Mouse (Mus musculus): ENCODE data around the gene Ccnt1. TPM values are rescaled to one million over a fixed set of nuclear protein-coding genes. Genes with fewer than 3 reads are reported as not detected.

Ccnt1 gene
- polyA plus RNA-seq, 1 experiment: 3.5 TPM

DNA sequence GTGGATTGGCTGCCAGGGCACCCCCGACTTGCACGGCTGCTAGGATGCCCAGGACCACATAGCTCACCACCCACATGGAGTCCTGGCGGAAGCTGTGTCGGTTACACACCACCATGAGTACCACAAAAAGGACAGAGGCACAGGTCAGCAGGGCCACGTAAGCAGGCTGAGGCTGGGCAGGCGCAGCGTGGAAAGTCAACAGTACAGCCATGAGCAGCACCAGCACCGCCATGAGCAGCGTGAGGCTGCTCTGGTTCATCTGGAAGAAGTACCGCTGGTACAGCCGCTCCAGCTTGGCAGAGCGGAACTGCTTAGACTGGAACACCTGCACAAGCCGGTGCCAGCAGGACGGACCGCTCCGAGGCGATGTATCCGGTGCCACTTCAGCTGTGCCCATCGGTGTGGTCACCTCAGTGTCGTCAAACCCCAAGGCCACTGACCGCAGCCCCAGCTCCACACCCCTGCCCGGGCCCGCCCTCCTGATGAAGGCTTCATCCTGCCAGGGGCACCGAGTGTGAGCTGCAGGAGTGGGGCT is 33.4 kb upstream of the Ccnt1 start:
- no peak for TF ChIP-seq GATA1 (IDR thresholded peaks at IDR 0.05; ENCODE audit: low read length)

DNA sequence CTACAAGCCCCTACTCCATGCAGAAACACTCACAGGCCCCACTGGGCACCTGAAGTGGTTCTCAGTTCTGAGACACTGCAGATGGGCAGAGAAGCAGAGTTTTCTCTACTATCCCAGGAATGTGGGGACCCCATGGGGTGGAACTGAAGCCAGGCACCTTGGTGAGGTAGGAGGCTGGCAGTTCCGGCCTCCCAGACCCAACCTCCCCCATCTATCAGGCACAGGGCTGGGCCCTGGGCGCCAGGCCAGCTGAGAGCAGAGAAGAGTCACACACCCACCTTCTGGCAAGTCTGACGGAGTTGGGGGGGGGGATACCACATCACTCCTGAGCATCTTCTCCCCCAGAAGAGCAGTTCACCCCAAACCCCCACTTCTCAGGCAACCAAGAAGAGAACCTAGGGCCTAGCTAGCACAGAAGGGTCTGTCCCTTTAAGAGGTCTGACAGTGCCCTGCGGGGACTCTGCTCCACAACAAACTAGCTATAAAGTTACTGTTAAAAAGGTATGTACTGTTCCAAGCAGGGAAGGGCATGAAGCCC is 32.3 kb upstream of the Ccnt1 start:
- TF ChIP-seq GATA1 (IDR thresholded peaks at IDR 0.05; ENCODE audit: low read length): no peak

DNA sequence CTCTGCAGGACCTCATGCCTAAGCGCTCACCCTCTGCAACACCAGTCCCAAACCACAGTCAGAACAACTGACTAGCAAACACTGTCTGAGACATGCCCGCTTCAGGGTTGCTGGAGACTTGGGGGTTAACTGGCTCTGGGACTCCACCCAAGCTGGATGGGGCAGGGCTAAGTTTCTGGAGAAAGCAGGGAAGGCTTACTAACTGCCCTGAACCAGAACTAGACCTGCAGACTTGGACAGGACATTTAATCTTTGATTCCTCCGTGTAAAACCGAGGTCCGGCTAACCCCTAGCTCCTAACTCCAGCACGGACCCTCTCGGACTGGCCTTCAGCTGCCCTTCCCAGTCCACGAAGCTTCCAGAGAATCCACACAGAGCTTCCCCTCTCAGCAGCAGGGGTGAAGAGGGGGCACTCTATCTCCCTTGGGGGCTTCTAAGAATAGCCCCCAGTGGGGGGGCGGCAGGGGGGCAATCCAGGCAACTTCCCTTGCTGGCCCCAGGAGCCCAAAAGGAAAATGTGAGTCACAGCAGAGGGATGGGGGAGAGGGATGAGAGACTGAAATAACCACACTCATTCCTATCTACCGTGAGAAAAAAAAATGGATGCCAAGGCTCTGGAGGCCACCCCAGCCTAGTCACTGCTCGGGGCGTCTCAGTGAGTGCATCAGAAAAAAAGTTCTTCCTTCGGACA is 31.6 kb upstream of the Ccnt1 start:
- no peak for TF ChIP-seq GATA1 (IDR thresholded peaks at IDR 0.05; ENCODE audit: low read length)

DNA sequence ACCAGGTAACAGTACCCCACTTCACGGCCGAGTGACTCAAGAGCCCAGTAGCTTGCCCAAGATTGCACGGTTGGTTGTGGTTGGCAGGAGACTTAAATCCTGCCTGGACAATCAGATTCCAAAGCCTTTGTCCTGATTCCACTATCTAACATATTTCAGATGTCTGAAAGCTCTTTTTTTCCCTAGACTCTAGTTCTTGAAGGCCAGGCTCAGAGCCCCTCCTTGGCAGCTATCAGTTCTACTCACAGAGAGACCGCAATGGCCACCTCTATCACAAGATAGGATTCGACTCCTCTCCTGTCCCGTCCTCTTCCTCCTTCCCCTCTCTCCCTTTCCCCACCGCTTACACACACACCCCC is 31.1 kb upstream of the Ccnt1 start:
- TF ChIP-seq GATA1 (IDR thresholded peaks at IDR 0.05; ENCODE audit: low read length): no peak

DNA sequence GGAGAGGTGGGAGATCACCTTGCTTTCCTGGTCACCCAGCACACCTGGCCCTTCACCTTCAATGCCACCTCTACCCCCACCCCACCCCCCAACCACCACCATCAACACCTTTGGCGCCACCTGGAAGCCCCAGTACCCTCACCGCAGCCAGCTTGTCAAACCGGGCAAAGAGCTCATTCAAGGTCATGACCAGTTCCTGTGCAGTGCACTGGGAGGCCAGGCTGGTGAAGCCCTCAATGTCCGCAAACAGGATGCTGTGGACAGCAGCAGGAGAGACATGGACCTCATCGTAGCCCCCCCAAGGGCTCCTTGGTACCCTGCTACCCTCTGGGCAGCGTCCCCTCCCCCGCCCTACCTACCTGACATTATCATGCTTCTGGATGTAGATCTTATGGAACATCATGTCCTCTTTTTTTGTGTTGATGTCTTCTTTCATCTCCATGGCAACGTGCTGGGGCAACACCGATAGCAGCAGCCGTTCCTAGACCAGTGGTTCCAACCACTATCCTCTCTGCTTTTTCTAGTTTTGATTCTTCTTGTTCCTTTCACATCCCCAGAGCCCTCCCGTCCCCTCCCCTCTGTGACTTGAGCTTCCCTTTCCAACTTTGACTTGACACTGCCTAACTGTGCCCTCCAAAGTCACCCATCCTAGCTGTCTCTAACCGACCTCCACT is 29.4 kb upstream of the Ccnt1 start:
- no peak for TF ChIP-seq GATA1 (IDR thresholded peaks at IDR 0.05; ENCODE audit: low read length)

DNA sequence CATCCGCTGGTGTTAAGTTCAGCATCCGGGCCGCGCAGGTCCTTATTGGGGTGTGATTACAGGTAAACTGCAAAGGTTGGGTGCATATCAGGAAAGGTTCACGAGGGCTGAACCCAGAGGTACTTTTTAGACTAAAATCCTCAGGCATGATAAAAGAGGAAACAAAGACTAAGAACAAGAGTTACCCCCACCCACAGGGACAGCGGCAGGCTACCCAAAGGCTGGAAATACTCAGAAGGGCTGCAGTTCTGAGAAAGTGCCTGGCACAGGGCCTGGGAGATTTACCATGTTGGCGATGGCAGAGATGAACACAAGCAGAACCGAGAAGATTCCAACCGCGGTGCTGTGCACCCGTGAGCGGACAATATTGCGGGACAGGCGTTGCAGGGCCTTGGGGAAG is 25.9 kb upstream of the Ccnt1 start:
- no peak for TF ChIP-seq GATA1 (IDR thresholded peaks at IDR 0.05; ENCODE audit: low read length)

DNA sequence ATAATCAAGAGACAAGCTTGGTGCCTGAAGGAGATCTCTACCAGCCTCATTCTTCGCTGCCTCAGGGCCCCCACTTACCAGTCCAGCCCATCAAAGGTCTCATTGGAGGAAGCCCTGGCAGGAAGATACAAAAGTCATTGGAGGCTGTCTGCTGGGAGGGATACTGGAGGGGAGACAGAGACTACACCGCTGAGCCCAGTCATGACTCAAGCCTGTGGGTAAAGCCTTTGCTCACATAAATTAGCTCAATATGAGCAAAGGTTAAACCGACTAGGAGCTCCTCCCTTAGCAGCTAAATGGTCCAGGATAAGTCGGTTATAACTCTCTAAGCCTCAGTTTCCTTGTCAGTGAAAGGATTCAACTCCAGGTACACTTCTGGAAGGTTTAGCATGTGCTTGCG is 24.3 kb upstream of the Ccnt1 start:
- no peak for TF ChIP-seq GATA1 (IDR thresholded peaks at IDR 0.05; ENCODE audit: low read length)

DNA sequence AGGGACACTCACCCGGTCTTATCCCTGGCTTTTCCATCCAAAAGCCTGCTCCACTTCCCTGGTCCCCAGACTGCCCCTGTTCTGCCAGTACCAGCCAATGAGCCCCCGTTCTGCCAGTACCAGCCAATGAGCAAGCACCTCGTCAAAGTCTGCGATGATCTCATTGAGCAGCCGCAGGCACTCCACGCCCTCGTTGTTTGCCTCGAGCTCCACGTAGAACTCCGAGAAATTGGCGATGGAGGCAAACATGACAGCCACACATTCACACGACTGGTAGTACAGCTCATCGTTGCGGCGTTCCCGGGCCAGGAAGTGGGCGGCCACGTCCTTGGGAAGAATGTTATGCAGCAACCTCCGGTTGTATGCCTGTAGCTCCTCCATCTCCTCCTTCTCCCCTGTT is 23.5 kb upstream of the Ccnt1 start:
- no peak for TF ChIP-seq GATA1 (IDR thresholded peaks at IDR 0.05; ENCODE audit: low read length)

DNA sequence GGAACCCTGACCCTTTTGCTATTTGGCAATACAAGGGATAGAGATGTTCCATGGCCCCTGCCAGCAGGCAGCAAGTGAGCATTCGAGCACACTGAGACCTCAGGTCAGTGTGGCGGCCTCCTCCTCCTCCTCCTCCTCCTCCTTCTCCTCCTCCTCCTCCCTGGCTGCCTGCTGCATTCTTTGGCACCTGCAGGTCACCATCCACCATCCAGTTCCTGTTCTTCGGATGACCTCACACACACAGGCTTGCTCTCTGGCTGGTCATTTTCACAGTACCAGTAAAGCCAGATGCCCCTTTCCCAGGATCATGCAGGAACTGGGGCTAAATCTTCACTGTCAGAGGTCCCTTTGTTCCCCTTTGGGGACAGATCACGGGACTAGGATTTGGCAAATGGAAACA is 20.7 kb upstream of the Ccnt1 start:
- TF ChIP-seq GATA1 (IDR thresholded peaks at IDR 0.05; ENCODE audit: low read length): no peak

DNA sequence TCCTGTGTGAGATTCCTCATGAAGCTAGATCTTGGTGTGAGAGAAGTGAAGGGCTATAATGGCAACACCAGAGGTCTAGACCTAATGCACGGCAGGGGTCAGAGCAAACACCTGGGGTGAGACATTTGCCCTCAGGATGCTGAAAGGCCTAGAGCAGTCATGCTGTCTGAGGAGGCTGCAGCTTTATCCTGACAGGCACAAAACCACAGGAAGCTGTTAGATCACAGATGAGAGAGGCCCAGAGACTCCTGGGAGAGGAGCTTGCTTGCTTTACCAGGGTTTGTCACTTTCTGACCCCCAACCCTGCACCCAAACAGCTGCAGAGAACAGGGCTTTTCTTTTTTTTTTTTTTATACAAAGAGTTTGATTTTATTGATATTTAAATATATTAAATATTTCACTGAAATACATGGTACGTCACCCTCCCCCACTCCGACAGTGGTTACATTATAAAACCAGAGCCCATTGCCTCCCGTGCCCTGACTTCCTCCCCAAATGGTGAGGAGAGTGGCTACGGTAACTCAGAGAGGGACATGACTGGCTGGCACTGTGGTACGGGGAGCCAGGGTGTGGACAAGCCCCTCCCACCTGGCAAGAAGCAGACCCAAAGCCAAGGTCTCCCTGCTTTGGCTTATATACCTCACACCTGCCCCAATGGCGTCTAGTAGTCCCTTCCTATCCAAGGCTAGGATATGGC is 19.1 kb upstream of the Ccnt1 start:
- TF ChIP-seq GATA1 (IDR thresholded peaks at IDR 0.05; ENCODE audit: low read length): no peak

DNA sequence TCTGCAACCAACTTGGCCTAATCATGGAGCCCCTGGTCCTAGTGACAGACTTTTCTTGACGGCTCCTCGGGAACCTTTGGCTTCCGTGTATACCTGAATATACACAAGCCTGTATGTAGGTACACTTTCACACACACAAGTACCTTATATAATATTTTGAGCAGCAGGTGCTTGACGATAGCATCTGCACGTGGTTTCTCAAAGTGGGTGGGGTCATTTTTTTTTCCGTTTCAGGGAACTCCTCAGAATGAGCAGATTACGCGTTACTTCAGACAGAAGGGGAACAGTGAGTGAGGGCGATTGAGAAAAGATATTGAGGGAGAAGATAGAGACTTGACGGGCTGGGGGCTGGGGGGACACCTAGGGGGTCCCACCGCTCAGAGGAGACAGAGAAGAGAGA is 17.0 kb upstream of the Ccnt1 start:
- TF ChIP-seq GATA1 (IDR thresholded peaks at IDR 0.05; ENCODE audit: low read length): no peak

DNA sequence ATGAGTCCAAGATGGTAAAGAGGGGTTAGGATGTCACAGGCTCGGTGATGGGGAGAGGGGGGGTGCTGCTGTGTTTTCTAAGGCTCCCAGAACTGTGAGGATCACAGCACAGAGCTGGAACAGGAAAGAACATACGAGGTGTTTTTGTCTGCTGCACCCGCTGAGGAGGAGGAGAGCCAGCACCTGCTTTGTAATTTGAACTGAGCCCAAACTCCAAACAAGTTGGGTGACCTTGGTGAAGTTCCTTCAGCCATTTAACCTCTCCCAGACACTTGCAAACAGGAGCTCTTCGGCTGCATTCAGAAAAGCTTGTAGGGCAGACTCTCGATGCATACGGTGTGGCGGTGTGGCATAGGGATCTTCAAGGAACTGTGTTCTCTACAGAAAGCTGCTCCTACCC is 14.7 kb upstream of the Ccnt1 start:
- no peak for TF ChIP-seq GATA1 (IDR thresholded peaks at IDR 0.05; ENCODE audit: low read length)

DNA sequence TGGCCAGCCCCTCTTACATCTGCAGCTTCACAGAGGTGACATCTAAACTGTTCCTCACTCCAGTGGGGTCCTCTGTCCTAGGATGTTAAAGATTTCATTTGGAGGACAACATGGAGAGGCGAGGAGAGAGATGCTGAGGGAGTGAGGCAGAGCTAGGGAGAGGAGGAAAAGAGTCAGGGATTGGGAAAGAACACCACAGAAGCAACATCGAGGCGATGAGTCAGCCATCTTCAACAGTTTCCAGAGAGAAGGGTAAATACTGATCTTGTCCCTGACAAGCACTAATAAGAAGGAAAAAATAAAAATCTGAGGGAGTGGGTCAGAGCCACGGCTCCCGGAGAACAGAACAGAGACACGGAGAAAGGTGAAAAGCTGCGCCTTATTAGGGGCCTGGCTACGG is 12.3 kb upstream of the Ccnt1 start:
- TF ChIP-seq GATA1 (IDR thresholded peaks at IDR 0.05; ENCODE audit: low read length): no peak

DNA sequence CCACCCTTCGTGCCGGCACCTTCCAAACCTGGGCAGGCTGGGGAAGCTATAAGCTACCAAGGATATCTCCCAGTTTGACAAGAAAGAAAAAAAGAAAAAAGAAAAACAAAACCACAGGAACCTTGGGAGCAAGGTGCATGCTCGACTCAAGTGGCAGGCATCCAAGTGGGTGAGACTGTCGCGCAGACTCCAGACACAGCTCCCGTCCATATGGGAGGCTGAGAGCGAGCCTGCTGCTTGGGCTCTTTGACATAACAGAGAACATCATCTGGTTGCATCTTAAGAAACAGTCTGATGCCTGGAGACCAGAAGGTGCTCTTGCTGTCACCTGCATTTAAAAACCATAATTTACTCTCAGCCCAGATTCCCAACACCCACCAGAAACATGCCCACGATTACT is 11.7 kb upstream of the Ccnt1 start:
- TF ChIP-seq GATA1 (IDR thresholded peaks at IDR 0.05; ENCODE audit: low read length): no peak

DNA sequence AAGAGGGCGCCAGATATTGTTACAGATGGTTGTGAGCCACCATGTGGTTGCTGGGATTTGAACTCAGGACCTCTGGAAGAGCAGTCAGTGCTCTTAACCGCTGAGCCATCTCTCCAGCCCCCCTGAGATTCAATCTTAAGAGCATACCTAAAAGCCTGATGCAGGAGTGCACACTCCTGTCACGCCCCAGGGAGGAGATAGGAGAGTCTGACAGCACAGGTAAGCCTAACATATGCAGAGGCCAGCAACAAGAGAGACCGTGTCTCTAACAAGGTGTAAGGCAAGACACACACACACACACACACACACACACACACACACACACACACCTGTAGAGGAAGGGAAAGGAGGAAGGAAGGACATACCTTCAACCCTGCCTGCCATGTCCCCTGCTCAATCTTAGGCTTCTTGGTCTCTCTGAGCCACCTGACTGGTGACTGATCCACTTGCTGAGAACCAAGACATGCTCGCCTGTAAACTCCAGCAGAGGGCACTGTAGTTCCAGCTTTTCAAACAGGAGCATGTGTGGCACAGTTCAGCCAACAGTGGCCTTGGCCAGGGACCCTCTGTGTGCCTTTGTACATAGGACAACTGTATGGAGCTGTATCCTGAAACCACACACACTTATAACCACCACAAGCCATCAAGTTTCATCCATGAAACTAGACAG is 9.2 kb upstream of the Ccnt1 start:
- TF ChIP-seq GATA1 (IDR thresholded peaks at IDR 0.05; ENCODE audit: low read length): no peak

DNA sequence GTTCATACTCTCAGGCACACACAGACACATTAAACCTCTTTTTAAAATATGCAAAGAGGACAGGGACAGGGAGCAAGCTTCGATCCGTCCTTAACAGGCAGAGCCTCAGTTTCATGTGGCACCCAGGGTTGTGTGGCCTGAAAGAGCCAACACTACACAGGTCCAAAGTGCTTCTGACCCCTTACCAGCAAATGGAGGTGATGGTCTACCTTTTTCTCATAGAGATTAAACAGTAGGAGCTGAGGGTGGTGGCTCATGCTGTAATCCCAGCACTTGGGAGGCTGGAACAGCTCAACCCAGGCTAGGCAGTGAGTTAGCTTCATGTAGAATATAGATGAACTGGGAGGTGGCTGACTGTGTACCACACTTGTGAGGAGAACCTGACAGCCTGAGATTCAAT is 8.6 kb upstream of the Ccnt1 start:
- TF ChIP-seq GATA1 (IDR thresholded peaks at IDR 0.05; ENCODE audit: low read length): no peak
